Mouse (Mus musculus): ENCODE data around the gene Mrpl33. TPM values are rescaled to one million over a fixed set of nuclear protein-coding genes. Genes with fewer than 3 reads are reported as not detected.
A peak's percentile ranks its signal among the peaks of the same experiment; 100 is the strongest.
"Not testable (repeated sequence)": the region's sequence is repeated elsewhere in the genome, so short reads cannot be mapped to it uniquely, and the experiment has no call there.

Mrpl33 gene
- total RNA-seq, 2 experiments from 2014 or later: 259 to 272 TPM

DNA sequence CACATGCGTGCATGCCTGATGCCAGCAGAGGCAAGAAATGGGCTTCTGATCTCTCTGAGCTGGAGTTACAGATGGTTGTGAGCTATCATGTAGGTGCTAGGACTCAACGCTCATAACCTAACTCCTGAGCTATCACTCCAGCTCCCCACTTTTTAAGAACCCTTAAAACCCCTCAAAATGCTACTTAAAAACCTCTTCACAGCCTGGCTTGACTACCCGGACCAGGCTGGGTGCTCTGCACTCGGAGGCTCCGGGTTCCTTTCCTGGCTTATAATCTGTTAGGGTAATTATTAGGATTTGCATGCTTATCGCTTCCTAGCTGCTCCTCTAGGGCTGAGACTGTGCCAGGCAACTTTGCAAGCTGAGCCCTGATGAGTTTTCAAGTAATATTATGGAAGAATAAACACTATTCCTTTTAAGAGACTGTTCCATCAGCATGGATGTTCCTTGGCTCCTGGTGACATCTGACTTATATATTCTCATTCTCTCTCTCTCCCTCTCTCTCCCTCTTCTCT lies 752 bp downstream of the Mrpl33 start:
- no peak for DNase-seq

DNA sequence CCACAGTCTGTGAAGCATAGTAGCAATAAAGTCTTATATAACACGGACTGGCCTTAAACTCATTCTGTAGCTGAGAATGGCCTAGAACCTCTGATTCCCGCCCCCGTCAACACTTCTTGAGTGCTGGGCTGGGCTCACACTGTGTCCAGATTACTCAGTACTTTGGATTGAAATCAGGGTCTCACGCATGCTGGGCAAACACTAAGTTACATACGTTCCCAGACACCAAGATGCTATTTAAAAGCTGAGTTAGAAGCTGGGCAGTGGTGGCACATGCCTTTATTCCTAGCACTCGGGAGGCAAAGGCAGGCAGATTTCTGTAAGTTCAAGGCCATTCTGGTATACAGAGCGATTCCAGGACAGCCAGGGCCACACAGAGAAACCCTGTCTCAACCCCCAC lies 1.4 kb downstream of the Mrpl33 start:
- DNase-seq: no peak

- DNase-seq: peak; percentile 22
Measured at GRCm38 (mm10) chr5:31598579-31598978, 1.8 kb downstream of the Mrpl33 start.

DNA sequence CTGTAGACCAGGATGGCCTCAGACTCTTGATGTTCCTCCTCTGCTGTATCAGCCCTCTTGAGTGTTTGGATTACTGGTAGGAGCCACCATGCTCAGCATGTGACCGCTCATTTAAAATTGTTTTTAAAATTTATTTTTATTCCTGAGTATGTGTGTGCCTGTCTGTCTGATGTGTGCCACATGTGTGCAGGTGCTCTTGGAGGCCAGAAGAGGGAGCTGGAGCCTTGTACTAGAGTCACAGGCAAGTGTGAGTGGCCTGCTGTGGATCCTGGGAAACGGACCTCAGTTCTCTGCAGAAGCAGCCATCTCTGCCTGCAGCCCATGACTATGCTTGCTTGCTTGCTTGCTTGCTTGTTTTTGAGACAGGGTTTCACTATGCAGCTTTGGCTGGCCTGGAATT lies 2.4 kb downstream of the Mrpl33 start:
- no peak for DNase-seq

GRCm38 (mm10) chr5:31601162-31601722 lies 4.5 kb downstream of the Mrpl33 start:
- DNase-seq: no peak

GRCm38 (mm10) chr5:31602377-31602776 lies 5.6 kb downstream of the Mrpl33 start:
- peak; percentile 40 for DNase-seq

DNA sequence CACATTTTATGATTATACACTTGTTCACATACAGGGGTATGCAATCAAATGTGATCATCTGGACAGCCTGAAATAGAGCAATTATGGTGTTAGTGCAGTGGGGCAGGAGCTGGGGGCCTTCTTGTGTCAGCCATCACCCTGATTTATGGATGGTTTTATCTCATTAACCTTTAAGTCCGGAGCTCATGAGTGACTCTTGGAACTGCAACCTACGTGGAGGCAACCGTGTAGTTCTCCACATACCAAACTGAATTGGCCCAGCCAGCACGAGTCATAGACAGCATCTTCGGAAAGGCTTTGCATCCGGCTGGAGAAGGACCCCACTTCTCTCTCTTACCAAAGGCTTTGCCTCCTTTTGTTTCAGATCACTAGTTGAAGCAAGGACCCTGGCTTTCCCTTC lies 7.0 kb downstream of the Mrpl33 start:
- no peak for DNase-seq

DNA sequence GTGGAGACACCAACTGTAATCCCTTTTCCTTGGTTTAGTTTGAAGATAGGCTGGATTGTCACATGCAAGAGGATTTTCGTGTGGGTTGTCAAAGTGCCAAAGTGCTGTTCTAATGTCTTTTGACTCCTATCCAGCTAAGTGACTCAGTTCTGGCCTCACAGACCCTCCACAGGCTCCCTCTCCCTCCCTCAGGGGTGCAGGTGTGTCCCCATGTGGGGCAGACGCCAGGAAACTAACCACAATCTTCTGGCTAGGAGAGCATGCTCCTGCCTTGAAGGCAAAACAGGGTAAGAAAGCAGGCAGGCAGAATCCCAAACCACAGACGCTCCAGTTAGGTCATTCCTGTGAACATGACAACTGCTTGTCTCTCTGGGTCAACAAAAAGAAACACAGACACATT lies 9.4 kb downstream of the Mrpl33 start:
- DNase-seq: peak; percentile 45

GRCm38 (mm10) chr5:31610376-31611086 lies 13.8 kb downstream of the Mrpl33 start:
- DNase-seq: no peak

GRCm38 (mm10) chr5:31611186-31611585 lies 14.5 kb downstream of the Mrpl33 start:
- DNase-seq: no peak

DNA sequence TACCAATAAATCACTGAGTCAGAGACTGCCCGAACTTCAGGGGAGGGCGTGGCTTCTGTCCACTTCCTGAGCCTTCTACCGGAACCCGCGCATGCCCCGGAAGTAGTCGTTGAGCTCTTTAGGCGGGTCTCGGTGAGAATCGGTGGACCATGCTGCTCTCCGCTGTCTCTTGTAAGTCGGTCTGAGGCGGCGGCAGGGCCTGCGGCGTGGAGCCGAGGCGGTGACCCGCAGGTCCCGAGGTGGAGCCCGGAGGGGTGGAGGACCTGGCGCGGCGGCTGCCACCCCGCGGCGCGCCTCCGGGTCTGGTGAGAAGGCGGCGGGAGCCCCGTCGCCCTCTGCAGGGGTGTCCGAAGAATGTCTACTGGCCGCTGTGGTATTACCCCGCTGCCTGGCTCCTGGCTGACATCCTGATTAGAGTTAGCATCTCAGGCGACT lies 17.1 kb downstream of the Mrpl33 start:
- DNase-seq: peak; percentile 77

- DNase-seq: no peak
Measured at GRCm38 (mm10) chr5:31614339-31615025, 17.7 kb downstream of the Mrpl33 start.

DNA sequence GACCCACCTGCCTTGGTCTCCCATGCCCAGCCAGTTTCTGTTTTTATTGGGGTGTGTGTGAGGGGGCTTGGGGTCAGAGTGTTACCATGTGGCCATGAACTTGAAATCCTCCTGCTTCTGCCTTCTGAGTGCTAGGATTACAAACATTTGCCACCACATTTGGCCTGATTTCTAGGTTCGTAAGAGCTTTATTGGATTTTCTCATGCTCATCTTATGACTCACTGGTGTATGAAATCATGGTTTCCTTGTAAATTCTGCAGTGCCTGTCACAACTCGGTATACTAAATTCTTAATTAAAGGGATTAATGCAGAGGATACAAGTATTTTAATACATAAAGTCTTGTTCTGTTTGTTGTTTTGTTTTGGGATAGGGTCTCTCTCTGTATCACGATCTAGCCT lies 23.6 kb downstream of the Mrpl33 start:
- DNase-seq: no peak

DNA sequence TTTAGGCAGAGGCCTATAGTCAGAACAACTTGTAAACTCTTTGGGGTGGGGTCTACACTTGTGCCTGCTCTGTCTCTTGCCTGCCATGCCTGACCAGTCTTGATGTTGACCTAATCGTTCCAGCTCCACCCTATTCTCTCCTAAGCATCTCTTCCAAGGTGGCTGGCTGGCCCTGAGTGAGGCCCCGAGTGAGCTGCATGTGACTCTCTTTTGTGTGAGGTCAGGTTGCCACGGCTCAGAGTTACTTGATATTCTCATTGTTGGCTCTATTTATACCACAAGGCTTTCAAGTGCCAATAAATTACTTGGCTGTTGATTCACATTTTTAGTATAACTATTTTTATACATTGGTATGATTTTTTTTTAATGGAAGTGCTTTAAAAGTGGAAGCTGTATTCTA lies 30.4 kb downstream of the Mrpl33 start:
- no peak for DNase-seq

GRCm38 (mm10) chr5:31627562-31628526 lies 31.1 kb downstream of the Mrpl33 start:
- no peak for DNase-seq

DNA sequence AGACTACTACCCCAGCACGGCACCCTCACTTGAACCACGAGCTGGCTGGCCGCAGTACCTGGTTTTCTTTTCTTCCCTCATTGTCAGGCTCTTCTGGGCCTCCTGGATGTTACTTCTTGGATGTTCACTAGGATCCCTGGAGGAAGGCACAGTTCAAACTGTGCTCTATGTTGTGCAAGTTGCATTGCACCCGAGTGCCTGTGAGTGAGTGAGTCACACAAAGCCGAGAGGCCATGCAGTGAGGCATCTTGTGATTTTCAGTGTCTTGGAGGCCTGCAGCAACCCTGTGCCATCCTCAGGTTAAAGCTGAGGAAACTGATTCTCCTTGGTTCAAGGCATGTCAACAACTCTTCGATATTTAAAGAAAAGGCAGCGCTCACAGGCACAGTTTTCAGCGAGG lies 31.8 kb downstream of the Mrpl33 start:
- DNase-seq: no peak

- peak; percentile 15 for DNase-seq
Measured at GRCm38 (mm10) chr5:31630064-31630463, 33.3 kb downstream of the Mrpl33 start.

GRCm38 (mm10) chr5:31631169-31631568 lies 34.4 kb downstream of the Mrpl33 start:
- not testable (repeated sequence) for DNase-seq

DNA sequence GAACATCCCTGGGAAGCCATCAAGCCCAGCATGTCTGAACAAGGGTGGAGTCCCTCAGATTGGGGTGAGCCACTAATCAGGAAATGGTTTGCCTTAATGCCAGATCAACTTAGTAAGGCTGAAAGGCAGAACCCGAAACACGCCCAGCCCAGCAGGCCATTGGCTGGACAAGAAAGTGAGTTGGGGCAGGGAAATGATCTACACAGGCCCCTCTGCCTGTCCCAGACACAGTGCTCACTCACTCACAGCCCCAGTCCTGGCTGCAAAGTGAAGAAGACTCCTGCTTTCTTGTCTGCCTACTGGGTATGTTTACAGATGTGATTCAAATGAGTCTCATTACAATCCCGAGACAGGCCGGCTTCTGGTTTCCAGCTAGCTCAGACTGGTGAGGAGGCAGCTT lies 37.4 kb downstream of the Mrpl33 start:
- no peak for DNase-seq

GRCm38 (mm10) chr5:31634679-31635078 lies 37.9 kb downstream of the Mrpl33 start:
- no peak for DNase-seq

- no peak for DNase-seq
Measured at GRCm38 (mm10) chr5:31636636-31637253, 40.0 kb downstream of the Mrpl33 start.

DNA sequence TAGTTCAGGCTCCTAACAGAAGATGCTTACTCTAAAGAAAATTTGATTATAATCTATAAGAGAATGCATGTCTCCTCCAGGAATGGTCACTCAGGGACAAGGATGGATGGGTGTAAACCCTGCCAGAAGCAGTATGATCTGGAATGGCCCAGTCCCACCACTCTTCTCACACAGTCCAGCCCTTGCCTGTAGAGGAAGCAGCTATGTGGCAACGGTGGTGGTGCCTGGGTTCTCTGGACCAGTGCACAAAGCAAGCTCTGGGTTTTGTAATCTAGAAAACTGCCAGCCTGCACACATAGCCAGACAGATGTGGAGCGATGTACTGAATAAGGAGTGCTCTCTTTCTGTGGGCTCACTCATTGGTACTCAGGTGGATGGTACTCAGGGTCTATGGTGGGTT lies 43.8 kb downstream of the Mrpl33 start:
- no peak for DNase-seq
